Mouse (Mus musculus) T-helper 17 cell (primary cell): ENCODE measurements around the gene Fhit.

Source experiments
- in situ Hi-C, 2 experiments: fragments of 300-600 bp; cut with MboI, MseI; formaldehyde crosslinking; loops; 1 replicate in 1 of 2; 2 replicates in 1 of 2; pipeline ENCODE4 v1.15.1; 2025; ENCODE audit warnings: high pct_unique_total_duplicates in 2 of 2

The Fhit gene

DNA sequence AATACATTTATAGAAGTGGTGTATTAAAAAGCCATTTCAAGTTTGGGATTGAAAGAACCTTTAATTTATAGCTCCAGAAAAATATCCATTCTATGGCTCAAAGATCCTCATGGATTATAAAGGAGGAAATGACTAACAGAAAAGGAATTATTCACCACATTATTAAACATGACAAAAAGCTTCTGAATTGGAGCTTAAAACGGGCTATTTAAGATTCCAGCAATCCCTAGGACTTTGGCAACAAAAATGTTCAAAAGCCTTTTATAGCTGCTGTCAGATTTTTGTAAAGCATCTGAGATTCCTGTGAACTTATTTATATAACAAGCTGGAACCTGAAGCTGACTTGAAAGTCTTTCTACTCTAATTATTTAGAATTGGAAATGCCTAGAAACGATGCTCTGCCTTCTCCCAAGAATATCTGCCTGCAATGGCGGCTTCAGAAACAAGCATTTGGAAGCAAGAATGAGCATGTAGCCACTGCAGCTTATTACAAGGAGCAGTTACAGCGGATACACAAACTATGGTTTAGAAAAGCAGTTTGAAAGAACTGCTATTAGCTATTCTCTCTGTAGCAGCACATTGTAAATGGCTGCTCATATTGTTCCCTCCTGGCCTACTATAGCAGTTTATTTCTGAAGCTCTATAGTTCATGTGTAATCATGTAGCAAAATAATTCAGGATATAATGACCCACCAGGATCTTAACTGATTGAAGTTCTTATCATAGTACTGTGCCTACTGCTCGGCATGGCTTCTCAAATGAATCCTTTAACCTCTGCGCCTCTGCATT, 995.0 kb downstream of the Fhit start:
- in situ Hi-C loops: no loop called here

DNA sequence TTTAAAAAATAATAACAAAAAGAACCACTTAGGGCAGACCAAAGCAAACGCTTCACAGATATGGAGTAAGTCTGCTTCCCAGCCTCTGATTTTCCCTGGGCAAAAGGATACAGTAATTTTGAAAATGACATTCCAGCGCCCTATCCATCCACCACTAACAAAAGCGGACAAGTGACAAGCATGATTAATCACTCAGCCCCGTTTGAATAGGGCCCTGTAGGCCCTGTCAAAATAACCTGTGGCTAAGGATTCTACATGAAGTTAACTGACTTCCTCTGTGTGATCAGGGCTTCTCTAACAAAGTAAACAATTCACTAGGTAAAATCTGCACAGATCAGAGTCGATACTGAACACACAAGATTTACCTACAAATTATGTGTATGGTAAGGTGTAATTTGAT, 1012.0 kb downstream of the Fhit start:
- in situ Hi-C loops: no loop called here

DNA sequence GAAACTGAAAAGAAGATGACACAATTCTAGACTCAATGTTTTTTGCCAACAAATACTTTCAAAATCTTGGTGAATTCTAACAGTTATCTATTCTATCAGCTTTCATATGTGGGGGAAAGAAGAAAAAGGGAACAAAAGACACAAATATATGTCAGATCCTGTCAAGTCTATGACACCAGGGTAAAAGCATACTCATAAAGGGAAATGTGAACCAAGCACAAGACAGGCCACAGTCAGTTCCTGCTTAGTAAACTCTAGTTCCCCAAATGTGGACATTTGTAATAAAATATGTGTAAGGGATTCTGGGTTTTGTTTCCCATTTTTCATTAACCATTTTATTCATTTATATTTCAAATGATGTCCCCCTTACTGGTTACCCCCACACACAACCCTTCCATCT, 1022.5 kb downstream of the Fhit start:
- in situ Hi-C loops: loop anchor here in 1 of 2 experiments (5.0 kb wide), 1 partner anchor 593 kb away; no protein-coding TSS in a partner anchor

DNA sequence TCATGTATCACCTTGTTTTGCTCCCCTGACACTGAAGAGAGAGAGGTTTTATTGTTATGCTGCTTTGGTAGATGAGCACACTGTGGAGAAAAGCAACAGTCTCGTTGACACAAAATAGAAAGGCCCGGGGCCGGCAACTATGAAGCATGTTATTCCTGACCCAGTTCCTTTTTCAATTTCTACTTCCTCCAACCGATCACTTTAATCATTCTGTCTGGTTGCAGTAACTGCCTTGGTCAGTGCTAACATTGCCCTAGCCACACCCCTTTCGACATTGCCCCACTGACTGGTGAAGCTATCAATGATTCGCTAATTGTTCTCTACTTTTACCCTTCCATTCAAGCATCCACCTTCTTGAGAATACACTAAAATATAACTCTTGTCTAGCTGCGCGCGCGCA, 1028.0 kb downstream of the Fhit start:
- in situ Hi-C loops: no loop called here

DNA sequence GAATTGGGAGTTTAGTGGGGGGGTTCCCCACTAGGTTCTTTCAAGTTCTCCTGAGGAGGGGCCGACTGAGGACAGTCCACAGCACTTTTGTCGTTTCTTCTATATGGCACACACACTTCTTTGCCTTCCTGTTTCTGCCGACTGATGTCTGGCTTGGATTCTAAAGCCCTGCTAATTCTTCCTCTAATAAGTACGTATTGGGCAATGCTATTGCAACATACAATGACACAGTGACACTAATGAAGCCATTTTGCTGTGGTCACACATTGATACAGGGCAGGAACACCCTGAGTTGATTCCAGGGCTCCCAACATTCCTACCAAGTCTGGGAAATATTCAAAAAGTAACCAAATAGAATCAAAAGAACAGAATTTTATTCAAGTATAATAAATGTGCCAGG, 1032.2 kb downstream of the Fhit start:
- in situ Hi-C loops: no loop called here

DNA sequence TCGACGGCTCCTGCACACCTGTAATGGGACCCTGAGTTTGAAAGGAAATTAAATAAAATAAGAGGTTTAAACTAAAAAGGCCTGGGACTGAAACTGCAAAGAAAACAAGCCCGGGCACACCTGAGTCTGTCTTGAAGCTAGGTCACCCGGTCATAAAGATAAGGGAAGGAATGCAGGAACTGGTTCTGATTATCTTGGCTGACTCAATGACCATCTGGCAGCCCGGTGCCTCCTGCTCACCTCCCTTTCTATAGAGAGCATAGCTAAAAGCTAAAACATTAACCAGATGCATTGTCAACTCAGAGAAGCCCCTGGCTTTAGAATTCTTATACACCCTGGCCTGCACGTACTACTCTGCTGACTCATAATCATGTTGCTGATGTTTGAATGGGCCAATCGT, 1032.7 kb downstream of the Fhit start:
- in situ Hi-C loops: no loop called here

DNA sequence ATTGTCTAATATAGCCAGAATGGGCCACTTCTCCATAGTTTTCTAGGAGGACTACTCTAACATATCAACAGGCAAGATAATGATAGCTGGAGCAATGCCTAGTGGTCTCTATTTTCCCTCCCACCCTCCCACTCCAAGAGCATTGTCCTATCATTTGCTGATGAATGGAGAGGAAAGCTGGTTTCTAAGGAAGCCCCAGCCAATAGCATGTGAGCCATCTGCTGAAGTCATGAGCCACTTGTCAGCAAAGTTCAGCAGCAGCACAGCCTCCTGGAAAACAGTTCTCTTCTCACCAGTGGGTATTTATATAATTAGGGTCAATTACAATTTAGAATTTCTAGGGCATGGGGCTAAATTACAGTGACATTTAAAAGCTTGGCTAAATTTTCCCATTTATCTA, 1035.3 kb downstream of the Fhit start:
- in situ Hi-C loops: no loop called here

DNA sequence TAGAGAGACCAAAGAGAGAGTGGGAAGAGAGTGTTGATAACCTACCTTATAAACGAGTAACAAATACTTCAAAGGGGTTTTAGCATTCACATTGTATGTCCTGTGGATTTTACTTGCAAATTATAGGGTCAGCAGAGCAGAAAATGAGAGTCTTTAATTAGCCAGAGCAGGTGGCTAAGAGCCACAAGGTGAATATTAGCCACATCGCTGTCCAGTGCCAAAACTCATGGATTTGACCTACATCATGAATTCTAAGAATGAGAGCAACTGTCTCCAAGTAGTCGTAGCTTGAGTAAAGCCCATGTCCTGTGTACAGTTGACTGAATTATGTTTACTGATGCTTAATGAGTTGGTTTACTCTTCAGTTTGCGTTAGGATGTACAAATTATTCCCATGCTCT, 1039.7 kb downstream of the Fhit start:
- in situ Hi-C loops: no loop called here

DNA sequence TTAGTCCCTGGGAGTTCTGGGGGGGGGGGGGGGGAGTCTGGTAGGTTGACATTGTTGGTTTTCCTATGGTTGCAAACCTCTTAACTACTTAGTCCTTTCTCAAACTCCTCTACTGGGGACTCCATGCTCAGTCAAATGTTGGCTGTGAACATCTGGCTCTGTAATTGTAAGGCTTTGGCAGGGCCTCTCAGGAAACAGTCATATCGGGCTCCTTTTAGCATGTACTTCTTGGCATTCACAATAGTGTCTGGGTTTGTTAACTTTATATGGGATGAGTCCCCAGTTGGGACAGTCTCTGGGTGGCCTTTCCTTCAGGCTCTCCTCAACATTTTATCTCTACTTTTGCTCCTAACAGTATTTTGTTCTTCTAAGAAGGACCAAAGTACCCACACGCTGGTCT, 1065.6 kb downstream of the Fhit start:
- in situ Hi-C loops: no loop called here

DNA sequence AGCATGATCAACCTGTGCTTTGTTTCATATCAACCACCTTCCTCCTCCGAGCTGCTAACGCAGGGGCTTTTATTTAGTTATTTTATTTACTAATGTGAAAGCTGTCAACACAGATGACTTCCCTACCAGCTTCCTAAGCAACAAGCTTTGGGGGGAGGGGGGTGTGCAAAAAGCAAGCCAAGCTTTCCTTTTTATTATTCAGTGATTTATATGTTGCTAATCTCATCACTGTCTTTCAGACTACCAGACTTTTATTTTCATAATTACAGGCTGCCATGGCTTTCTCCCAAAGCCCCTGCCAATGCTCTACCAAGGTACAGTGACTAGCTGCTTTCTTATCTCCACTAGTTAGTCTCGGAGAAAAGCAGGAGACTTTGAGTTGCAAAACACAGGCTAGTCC, 1082.8 kb downstream of the Fhit start:
- in situ Hi-C loops: no loop called here

DNA sequence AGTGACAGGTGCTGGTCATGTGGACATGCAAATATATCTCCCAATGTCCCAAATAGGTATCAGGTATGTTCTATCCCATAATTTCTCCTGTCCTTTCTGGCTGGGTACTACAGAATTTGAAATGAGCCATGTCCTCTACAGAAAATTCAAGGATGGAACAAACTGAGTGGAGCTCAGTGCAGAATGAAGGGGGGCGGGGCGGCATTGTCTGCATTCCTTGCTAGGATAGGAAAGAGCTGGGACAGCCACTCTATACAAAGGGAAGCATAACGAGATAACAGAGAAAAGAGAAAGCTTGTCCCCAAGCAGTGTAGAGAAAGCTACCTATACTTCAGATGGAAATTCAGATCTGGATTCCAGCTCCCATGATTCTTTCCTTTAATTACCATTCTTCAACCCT, 1111.9 kb downstream of the Fhit start:
- in situ Hi-C loops: loop anchor here in 1 of 2 experiments (10.0 kb wide), 1 partner anchor 1245 kb away; no protein-coding TSS in a partner anchor

DNA sequence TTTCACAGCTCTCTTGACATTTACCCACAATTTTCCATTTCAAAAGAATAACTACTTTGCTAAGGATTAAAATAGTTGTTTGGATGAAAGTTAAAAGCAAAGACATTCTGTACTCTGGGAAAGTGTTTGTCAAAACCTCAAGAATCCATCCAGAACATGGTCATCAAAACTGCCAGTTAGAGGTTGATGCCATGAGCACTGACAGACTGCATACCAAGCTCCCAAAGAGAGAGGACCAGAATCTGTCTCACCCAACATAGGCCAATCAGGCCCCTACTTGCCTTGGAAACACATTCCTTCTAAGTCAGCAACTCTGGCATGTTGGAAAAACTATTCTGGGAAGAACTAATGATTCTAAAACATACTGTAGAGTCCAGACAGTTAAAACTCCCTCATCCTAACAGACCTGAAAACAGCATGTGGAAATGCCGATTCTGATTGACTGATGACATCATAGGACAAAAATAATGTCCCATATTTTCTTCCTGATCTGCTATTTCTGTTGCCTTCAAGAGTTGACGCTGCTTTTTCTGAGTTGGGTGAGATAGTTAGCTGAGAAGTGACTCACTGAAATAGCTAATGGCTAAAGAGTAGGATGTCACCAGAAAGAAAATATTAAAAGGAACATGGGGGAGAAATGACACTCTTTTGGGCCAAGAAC, 1114.6 kb downstream of the Fhit start:
- in situ Hi-C loops: no loop called here

DNA sequence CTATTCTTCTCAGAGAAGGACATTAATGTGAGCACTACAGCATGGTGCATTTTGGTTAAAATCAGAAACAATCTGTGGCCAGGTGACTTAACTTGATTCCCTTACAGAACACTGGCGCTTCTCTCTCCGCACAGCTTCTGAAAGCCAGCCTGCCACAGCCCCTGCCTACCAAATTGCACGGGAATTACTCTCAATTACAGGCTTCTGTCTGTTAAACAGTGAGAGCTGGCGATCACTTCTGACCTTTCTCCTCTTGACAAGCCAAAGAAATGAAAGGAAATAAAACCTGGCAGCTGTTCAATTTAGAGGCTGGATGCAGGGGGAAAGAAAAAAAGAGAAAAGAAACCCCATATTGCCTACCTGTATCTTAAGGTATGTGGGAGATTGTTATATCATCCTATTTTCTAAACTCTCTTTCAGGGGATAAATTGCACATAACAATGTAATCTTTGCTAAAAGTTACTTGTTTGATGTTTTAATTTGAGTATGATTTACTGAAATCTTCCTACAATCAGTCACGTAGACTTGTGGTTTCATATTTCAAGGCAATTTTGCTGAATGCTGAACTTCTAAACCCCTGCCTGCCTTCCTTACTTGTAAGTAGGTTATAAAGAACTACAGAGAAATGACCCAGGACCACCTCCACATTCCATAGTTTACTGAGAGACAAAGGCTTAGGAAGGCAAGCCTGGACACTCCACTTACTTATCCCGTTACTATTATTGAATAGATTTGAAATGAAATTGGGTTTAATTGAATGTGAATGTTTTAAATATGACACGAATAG, 1115.3 kb downstream of the Fhit start:
- in situ Hi-C loops: no loop called here

DNA sequence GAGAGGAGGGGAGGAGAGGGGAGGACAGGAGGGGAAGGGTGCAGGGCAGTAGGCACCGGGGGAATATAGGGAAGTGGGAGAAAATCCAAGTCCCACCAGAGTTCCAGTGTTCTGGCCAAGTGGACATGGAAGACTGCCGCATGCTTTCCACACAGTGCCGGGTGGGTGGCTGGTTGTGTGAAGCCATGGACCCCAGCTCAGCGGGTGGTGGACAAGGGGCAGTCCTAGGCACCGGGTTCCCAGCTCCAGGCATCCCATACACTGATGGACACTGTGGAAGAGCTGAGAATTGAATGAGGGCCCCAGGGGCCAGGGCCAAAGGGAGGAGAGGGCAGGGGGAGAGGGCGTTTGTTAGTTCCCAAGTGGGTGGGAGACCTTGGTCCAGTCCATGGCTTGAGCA, 1123.8 kb downstream of the Fhit start:
- in situ Hi-C loops: no loop called here

DNA sequence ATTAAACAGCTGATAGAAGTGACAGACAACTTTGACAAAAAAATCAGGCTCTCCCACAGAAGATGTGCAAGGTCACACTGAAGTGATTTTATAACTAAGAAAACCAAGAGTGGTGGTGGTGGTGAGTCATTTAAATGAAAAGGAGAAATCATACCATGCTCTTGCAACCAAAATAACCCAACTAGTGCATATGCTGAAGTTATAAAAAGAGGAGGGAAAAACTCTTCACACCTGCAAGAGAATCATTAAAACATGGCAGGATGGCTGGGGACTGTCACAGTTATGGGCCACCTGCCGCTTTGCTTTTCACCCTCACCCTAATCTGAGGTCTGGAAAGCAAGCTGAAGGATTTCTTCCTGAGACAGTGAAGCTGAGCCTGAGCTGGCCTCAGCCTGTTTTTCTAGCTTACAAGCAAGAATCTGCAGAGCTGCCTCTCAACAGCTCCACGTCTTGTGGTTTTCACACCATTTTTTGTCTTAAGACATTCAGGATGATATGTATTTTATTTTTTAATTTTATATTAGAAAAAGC, 1125.1 kb downstream of the Fhit start:
- in situ Hi-C loops: no loop called here

DNA sequence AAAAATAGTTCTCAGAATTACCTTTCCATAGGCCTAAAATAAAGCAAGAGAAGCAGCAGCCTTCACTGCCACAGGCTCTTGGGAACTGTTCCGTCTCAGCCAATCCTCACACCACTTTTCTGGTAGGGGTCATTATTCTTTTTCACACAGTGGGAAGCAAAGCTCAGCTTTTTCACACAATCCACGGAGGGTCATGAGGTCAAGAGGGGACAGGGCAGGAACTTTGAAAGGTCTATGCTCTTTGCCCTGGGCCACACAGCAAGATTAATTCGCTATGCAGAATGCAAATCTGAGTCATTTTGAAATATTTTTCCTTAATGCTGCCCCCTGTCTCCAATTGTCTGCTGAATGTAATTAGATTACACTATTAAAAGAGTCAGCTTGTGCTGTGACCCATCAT, 1126.2 kb downstream of the Fhit start:
- in situ Hi-C loops: no loop called here

DNA sequence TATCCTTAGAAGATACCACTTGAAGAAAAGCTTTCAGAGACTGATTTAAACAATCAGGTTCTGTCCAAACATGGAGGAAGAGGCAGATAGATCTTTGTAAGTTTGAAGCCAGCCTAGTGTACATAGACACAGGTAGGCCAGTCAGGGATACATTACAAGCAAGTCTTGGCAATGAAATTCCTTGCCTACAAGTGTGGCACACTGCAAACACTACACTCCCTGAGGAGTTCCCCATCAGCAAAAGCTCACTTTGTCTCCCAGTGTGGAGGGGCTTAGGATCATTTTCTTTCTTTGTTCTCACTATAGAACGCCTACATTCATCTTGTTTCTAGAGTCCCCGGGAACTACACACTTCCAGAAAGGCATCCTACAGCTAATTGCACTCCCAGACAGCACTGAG, 1126.6 kb downstream of the Fhit start:
- in situ Hi-C loops: no loop called here

DNA sequence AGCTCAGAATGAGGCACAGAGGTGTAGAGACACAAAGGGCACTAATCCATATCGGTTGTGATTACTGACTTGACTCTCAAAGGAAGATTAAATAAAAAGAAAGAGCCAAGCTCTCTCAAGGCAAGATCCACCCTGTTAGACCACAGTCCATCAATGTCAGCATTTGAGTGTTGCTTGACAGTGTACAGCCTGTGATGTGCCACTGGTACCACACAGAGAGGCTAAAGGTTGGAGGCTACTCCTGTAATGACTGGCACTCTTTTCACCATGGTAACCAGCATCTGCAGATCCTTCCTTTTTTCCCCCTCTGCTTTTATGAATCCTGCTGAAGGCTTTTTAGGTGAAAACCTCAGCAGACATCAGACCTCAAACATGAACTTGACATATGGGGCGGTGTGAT, 1138.5 kb downstream of the Fhit start:
- in situ Hi-C loops: no loop called here

DNA sequence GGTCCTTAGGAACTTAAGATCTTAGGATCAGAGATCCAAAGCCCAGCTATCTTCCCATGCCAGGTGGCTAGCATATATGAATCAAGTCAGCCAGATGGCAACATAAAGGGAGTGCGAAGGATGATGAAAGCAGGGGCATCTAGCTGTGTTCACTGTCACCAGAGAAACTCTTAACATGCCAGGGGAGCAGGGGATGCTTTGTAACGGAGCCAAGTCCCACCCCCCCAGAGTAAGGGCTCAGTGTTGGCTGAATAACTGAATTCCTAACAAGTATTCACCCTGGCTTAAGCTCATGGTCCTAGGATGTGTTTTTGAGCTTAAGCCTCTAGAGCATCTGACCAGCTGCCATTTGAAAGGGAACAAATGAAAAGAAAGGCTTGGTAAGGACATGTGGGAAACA, 1139.5 kb downstream of the Fhit start:
- in situ Hi-C loops: no loop called here

DNA sequence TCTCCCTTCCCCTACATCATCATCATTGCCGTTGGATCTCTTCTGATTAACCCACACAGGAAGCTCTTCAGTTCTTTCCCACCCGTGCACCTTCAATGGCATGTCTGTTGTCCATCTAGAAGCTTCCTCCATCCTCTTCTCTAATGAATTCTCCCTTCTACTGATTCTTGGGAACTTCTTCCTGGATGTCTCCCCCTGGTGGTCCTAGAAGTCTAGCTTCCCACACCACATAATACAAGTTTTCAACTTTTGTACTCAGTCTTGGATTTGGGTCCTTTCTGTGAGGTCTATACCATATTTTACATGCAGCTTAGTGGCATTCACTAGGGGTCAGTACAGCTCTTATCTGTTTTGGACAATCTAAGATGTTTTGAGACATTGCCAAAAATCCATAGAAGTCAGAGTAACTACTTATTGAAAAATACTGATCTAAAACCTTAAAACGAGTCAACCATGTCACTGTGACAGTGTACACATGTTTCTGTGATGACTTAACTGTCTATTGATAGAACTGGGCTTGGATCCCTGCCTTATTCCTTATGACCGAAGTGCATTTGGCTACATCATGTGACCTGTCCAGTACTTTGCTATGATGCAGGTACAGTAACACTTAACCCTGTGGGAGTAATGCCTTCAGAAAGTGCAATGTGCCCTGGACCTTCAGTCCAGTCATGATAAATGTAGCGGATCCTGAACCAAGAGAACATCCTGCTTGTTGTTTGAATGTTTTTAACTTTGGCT, 1141.3 kb downstream of the Fhit start:
- in situ Hi-C loops: no loop called here

DNA sequence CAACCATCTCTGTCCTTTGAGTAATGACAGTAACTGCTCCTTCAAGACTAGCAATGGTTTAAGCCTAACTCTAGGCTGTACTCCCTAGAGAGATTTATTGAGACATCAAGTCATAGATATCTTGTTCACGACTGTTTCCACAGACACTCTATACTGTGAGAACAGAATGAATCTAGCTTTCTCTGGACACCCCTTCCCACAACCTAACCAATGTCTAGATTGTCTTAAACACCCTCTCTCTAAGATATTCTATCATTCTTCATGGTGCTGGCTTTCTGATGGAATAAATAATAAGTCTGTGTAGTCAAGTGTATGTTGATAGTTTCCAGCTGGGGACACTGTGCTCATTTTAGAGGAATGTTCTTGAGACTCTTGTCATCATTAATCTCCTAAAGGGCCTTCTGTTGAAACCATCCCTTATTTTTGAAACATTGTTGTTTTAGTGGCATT, 1148.0 kb downstream of the Fhit start:
- in situ Hi-C loops: no loop called here
